Mouse (Mus musculus): Measurements from ENCODE around the gene Atp5h. TPM values are rescaled to one million over a fixed set of nuclear protein-coding genes. Genes with fewer than 3 reads are reported as not detected.

Gene Atp5h
- polyA plus RNA-seq, 1 experiment from 2014 or later, result 787 TPM

- Histone ChIP-seq H3K9ac (0 out of 2 replicates have a peak overlapping the region, but pooled peaks have one; percentile 18), H3K4me2 (peak overlapping the region; percentile 75), H3K27ac (no peak overlapping the region), H3K4me3 (peak overlapping the region; percentile 31), H3K27me3 (peaks cover 47% of the 10 kb centered on the region), H3K4me1 (peaks cover 12% of the 10 kb centered on the region), H3K36me3 (no peaks in the 10 kb centered on the region), H3K9me3 (no peaks in the 10 kb centered on the region)
- ATAC-seq (ENCODE audit: borderline replicate concordance, extremely low read depth, low FRiP score, low TSS enrichment), result peak; percentile 60
- 1% methylated on average over 30 of the region's 30 CpGs for WGBS
These were observed 45.7 kb downstream of the Atp5h start for GRCm38 (mm10) chr11:115373805-115374694.

GRCm38 (mm10) chr11:115372737-115373136, 47.0 kb downstream of the Atp5h start:
- no peak for ATAC-seq (ENCODE audit: borderline replicate concordance, extremely low read depth, low FRiP score, low TSS enrichment)
- Histone ChIP-seq H3K27ac (no peak overlapping the region), H3K9ac (no peak overlapping the region), H3K9me3 (no peaks in the 10 kb centered on the region), H3K4me2 (no peak overlapping the region), H3K36me3 (no peaks in the 10 kb centered on the region), H3K4me3 (no peak overlapping the region), H3K4me1 (peaks cover 12% of the 10 kb centered on the region), H3K27me3 (peaks cover 51% of the 10 kb centered on the region)
- 35% methylated on average over 2 of the region's 2 CpGs for WGBS

GRCm38 (mm10) chr11:115372015-115372414, 47.7 kb downstream of the Atp5h start:
- no peaks in the 10 kb centered on the region for H3K9me3 ChIP-seq
- peaks cover 58% of the 10 kb centered on the region for H3K27me3 ChIP-seq
- H3K4me3 ChIP-seq, result no peak overlapping the region
- no peak overlapping the region for H3K9ac ChIP-seq
- no peaks in the 10 kb centered on the region for H3K36me3 ChIP-seq
- peaks cover 19% of the 10 kb centered on the region for H3K4me1 ChIP-seq
- WGBS, result 50% methylated on average over 1 of the region's 1 CpGs
- no peak overlapping the region for H3K4me2 ChIP-seq
- ATAC-seq (ENCODE audit: borderline replicate concordance, extremely low read depth, low FRiP score, low TSS enrichment), result no peak
- H3K27ac ChIP-seq, result no peak overlapping the region

- no peaks in the 10 kb centered on the region for H3K9me3 ChIP-seq
- no peak overlapping the region for H3K27ac ChIP-seq
- no peak overlapping the region for H3K4me3 ChIP-seq
- peaks cover 65% of the 10 kb centered on the region for H3K27me3 ChIP-seq
- H3K9ac ChIP-seq, result no peak overlapping the region
- WGBS, result 51% methylated on average over 8 of the region's 8 CpGs
- peaks cover 25% of the 10 kb centered on the region for H3K4me1 ChIP-seq
- no peak overlapping the region for H3K4me2 ChIP-seq
- no peaks in the 10 kb centered on the region for H3K36me3 ChIP-seq
- ATAC-seq (ENCODE audit: borderline replicate concordance, extremely low read depth, low FRiP score, low TSS enrichment), result no peak
These were observed 48.4 kb downstream of the Atp5h start for GRCm38 (mm10) chr11:115371354-115371753.

GRCm38 (mm10) chr11:115370368-115370767, 49.4 kb downstream of the Atp5h start:
- H3K27me3 ChIP-seq, result peaks cover 66% of the 10 kb centered on the region
- H3K36me3 ChIP-seq, result no peaks in the 10 kb centered on the region
- no peaks in the 10 kb centered on the region for H3K9me3 ChIP-seq
- no peak overlapping the region for H3K27ac ChIP-seq
- H3K4me3 ChIP-seq, result no peak overlapping the region
- H3K4me2 ChIP-seq, result no peak overlapping the region
- ATAC-seq (ENCODE audit: borderline replicate concordance, extremely low read depth, low FRiP score, low TSS enrichment), result no peak
- 46% methylated on average over 7 of the region's 7 CpGs for WGBS
- no peak overlapping the region for H3K9ac ChIP-seq
- H3K4me1 ChIP-seq, result peaks cover 35% of the 10 kb centered on the region

- H3K4me1 ChIP-seq, result peaks cover 39% of the 10 kb centered on the region
- H3K36me3 ChIP-seq, result no peaks in the 10 kb centered on the region
- peak within 1 kb of the TSS; percentile 39 for H3K9ac ChIP-seq
- WGBS, result under 1% methylated on average over 39 of the region's 39 CpGs
- peak within 1 kb of the TSS; percentile 85 for H3K4me2 ChIP-seq
- no peaks in the 10 kb centered on the region for H3K9me3 ChIP-seq
- peaks cover 53% of the 10 kb centered on the region for H3K27me3 ChIP-seq
- H3K4me3 ChIP-seq, result peak within 1 kb of the TSS; percentile 48
- ATAC-seq (ENCODE audit: borderline replicate concordance, extremely low read depth, low FRiP score, low TSS enrichment), result peak; percentile 71
- H3K27ac ChIP-seq, result no peak within 1 kb of the TSS
These were observed 52.3 kb downstream of the Atp5h start, which contains the start of gene Hid1 for GRCm38 (mm10) chr11:115367395-115367944. Hid1 (minus strand) TSS chr11:115367756.

GRCm38 (mm10) chr11:115366706-115367394, 52.9 kb downstream of the Atp5h start:
- Histone ChIP-seq H3K4me2 (peak overlapping the region; percentile 85), H3K9ac (peak overlapping the region; percentile 39), H3K4me1 (peaks cover 39% of the 10 kb centered on the region), H3K27ac (no peak overlapping the region), H3K36me3 (no peaks in the 10 kb centered on the region), H3K9me3 (no peaks in the 10 kb centered on the region), H3K4me3 (peak overlapping the region; percentile 48), H3K27me3 (peaks cover 53% of the 10 kb centered on the region)
- 3% methylated on average over 28 of the region's 28 CpGs for WGBS
- ATAC-seq (ENCODE audit: borderline replicate concordance, extremely low read depth, low FRiP score, low TSS enrichment), result peak; percentile 32; the same call in 1 of the 2 replicates

GRCm38 (mm10) chr11:115366039-115366705, 53.6 kb downstream of the Atp5h start:
- Histone ChIP-seq H3K4me3 (peak overlapping the region; percentile 48), H3K4me1 (peaks cover 39% of the 10 kb centered on the region), H3K4me2 (peak overlapping the region; percentile 85), H3K9me3 (no peaks in the 10 kb centered on the region), H3K27ac (no peak overlapping the region), H3K36me3 (no peaks in the 10 kb centered on the region), H3K27me3 (peaks cover 53% of the 10 kb centered on the region), H3K9ac (0 out of 2 replicates have a peak overlapping the region, but pooled peaks have one; percentile 39)
- 35% methylated on average over 7 of the region's 7 CpGs for WGBS
- no peak for ATAC-seq (ENCODE audit: borderline replicate concordance, extremely low read depth, low FRiP score, low TSS enrichment)

Small RNA genes within 50 kb of the gene (microRNA-seq; reads per million reads assigned to microRNA genes)
- not detected for gene Mir3968

Other genes starting within 250 kb of the Atp5h start
- gene Tmem104, start 232.5 kb downstream of the Atp5h start, polyA plus RNA-seq (2015; fragmentation: Nextera tagmentation; extraction: Ambion mirVana), result 10.5 and 12.3 TPM in 2 replicates
- 22.0 and 23.8 TPM in 2 replicates for gene Nat9, start 232.1 kb downstream of the Atp5h start, polyA plus RNA-seq (2015; fragmentation: Nextera tagmentation; extraction: Ambion mirVana)
- 0.05 and 0.08 TPM in 2 replicates for gene Grin2c, start 152.7 kb downstream of the Atp5h start, polyA plus RNA-seq (2015; fragmentation: Nextera tagmentation; extraction: Ambion mirVana)
- 14.6 and 15.8 TPM in 2 replicates for gene Fdxr, start 142.9 kb downstream of the Atp5h start, polyA plus RNA-seq (2015; fragmentation: Nextera tagmentation; extraction: Ambion mirVana)
- gene Fads6, start 122.3 kb downstream of the Atp5h start, polyA plus RNA-seq (2015; fragmentation: Nextera tagmentation; extraction: Ambion mirVana), result 0.30 and 0.32 TPM in 2 replicates
- not detected in 2 replicates for gene Otop2, start 112.8 kb downstream of the Atp5h start, polyA plus RNA-seq (2015; fragmentation: Nextera tagmentation; extraction: Ambion mirVana)
- not detected in 2 replicates for gene Ush1g, start 97.9 kb downstream of the Atp5h start, polyA plus RNA-seq (2015; fragmentation: Nextera tagmentation; extraction: Ambion mirVana)
- not detected in 2 replicates for gene Otop3, start 85.2 kb downstream of the Atp5h start, polyA plus RNA-seq (2015; fragmentation: Nextera tagmentation; extraction: Ambion mirVana)
- 13.9 and 15.8 TPM in 2 replicates for gene Hid1, start 52.2 kb downstream of the Atp5h start, polyA plus RNA-seq (2015; fragmentation: Nextera tagmentation; extraction: Ambion mirVana)
- 13.7 and 15.3 TPM in 2 replicates for gene Cdr2l, start 38.0 kb downstream of the Atp5h start, polyA plus RNA-seq (2015; fragmentation: Nextera tagmentation; extraction: Ambion mirVana)
- 204 and 222 TPM in 2 replicates for gene Mrpl58, start 16.2 kb downstream of the Atp5h start, polyA plus RNA-seq (2015; fragmentation: Nextera tagmentation; extraction: Ambion mirVana)
- 16.3 and 17.8 TPM in 2 replicates for gene Kctd2, start 166 bp upstream of the Atp5h start, polyA plus RNA-seq (2015; fragmentation: Nextera tagmentation; extraction: Ambion mirVana)
- not detected in 2 replicates for gene Trim80, start 20.6 kb upstream of the Atp5h start, polyA plus RNA-seq (2015; fragmentation: Nextera tagmentation; extraction: Ambion mirVana)
- gene Slc16a5, start 42.5 kb upstream of the Atp5h start, polyA plus RNA-seq (2015; fragmentation: Nextera tagmentation; extraction: Ambion mirVana), result 0.55 and 1.9 TPM in 2 replicates
- gene Armc7, start 55.7 kb upstream of the Atp5h start, polyA plus RNA-seq (2015; fragmentation: Nextera tagmentation; extraction: Ambion mirVana), result 6.6 and 7.1 TPM in 2 replicates
- 81.5 and 83.7 TPM in 2 replicates for gene Nt5c, start 71.9 kb upstream of the Atp5h start, polyA plus RNA-seq (2015; fragmentation: Nextera tagmentation; extraction: Ambion mirVana)
- gene Jpt1, start 94.4 kb upstream of the Atp5h start, polyA plus RNA-seq (2015; fragmentation: Nextera tagmentation; extraction: Ambion mirVana), result 504 and 510 TPM in 2 replicates
- gene Sumo2, start 116.3 kb upstream of the Atp5h start, polyA plus RNA-seq (2015; fragmentation: Nextera tagmentation; extraction: Ambion mirVana), result 993 and 1,027 TPM in 2 replicates
- gene Nup85, start 144.5 kb upstream of the Atp5h start, polyA plus RNA-seq (2015; fragmentation: Nextera tagmentation; extraction: Ambion mirVana), result 190 and 192 TPM in 2 replicates
- 83.9 and 85.0 TPM in 2 replicates for gene Mrps7, start 184.0 kb upstream of the Atp5h start, polyA plus RNA-seq (2015; fragmentation: Nextera tagmentation; extraction: Ambion mirVana)
- 15.6 and 18.1 TPM in 2 replicates for gene Gga3, start 184.1 kb upstream of the Atp5h start, polyA plus RNA-seq (2015; fragmentation: Nextera tagmentation; extraction: Ambion mirVana)
- 29.5 and 32.3 TPM in 2 replicates for gene Mif4gd, start 193.0 kb upstream of the Atp5h start, polyA plus RNA-seq (2015; fragmentation: Nextera tagmentation; extraction: Ambion mirVana)
- gene Slc25a19, start 208.3 kb upstream of the Atp5h start, polyA plus RNA-seq (2015; fragmentation: Nextera tagmentation; extraction: Ambion mirVana), result 19.6 and 20.9 TPM in 2 replicates